Mouse (Mus musculus) cerebellum, adult 18-20 months (tissue): ENCODE measurements around the gene Rassf1.
A peak's percentile ranks its signal among the peaks of the same experiment; 100 is the strongest.

ENCODE experiments used
- DNase-seq, 2 experiments: peaks; one replicate each; pipeline ENCODE4 v3.0.0; 2021

The Rassf1 gene

DNA sequence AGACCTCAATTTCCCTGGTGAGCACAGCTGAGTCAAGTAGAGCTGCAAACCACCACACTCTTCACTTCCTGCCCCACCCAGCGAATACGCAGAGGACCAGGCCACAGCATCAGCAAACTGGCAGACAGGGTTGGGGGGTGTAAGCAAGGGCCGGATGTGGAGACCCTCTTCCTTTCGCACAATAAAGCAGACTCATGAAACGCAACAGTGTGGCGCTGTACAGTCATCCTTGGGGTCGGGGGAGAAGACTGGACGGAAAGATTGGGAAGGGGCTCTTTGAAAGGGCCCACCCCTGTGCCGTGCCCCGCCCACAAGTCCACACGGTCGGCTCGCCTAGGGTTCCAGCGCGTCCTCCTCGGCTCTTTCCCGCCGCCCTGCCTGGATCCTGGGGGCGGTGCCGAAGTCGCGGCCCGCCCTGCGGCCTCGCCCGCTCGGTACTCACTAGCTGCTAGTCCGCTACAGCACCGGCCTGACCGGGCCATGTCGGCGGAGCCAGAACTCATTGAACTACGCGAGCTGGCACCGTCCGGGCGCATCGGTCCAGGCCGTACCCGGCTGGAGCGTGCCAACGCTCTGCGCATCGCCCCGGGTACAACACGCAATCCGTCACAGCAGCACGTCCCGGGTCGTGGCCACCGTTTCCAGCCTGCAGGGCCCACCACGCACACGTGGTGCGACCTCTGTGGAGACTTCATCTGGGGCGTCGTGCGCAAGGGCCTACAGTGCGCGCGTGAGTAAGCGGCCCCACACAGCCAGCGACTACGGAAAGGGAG, at the start of gene Rassf1:
Gene Rassf1, plus strand, starts transcription at position 439 of the 773 bp plus-strand sequence.
- peak; percentile 41 to 52 for DNase-seq

DNA sequence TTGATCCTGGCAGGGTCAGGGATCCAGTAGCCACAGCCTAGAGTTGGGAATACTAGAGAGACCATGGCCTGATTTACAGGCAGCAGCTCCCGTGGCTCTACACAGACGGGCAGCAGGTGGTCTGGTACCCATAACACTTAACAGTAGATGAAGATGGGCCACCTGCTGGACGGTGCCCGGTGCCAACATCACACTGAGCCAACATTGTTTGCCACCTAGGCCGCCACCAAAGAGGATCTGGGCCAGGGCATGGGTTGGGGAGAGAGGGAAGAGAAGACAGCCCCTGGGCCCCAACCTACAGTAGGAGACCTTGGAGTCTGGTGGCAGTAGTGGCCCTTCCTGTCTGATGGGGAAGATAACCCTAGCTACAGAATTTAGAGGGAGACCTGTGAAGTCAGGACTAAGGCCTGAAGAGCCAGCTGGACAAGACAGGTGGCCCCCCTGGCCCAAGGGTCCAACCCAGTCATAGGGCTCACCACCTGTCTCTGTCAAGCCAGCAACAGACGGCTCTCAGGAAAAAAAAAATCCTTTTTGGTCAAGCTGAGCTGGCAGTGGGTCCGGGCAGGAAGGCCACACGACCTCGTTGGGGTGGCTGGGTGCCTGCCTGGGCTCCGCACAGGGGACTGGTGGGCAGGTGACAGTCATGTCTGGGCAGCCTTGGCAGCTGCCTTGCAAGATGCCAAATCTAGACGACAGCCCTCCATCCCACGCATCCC, 49.1 kb upstream of the Rassf1 start:
- DNase-seq = peak; percentile 76 to 81

DNA sequence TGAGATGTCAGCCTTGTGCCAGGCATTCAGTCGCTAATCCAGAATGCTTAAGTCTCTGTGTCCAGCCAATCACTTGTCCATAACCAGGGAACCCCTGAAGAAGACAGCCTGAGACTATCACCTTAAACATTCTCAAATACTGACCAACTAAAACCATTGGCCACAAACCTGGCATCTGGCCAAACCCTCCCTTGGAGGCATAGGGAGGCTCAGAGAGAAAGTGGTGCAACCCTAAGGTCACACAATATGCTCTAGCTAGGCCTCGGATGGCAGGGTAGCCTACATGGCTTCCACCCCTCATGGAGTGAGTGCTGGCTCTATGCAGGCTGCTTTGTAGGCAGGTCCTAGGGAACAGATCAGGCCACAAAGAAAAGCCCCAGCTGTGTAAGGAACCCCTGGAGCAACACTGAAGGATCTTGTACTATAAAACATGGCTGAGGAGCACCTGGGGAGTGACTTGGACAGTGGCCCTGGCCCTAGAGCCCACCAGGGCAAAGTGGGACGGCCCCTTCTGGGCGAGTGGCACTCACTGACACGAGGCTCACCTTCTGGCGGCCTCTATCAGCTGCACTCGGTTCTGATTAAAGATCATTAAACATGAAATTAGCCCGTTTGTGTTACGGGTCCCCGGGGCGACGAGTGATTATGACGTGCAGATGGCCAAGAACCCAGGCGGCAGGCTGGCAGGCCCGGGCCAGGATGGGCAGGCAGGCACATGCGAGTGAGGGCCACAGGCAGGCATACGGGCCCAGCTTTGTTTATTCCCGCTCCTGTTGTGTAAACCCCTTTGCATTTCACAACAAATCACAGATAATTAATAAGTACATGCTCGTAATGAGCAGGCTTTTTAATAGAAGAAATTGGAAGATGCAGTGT, 46.5 kb upstream of the Rassf1 start:
- peak; percentile 45 to 46 for DNase-seq

DNA sequence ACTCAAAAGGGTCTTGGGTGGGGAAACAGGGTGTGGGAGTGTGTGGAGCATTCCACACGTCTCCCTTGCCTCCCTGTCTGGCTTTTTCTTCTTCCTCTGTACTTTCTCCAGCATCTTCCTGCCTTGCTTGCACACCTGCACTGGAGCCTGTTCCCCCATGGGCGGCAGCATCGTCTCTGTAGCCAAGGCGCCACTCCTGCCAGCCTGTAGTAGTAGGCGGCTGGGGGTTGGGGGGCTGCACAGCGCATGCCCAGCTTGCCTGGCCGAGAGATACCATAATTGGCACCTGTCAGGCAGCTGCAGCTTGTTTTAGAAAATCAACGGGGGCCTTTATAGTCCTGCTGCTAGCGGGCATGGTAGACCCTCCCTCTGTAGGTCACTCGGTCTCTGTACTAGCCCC, 43.1 kb upstream of the Rassf1 start:
- no peak for DNase-seq

DNA sequence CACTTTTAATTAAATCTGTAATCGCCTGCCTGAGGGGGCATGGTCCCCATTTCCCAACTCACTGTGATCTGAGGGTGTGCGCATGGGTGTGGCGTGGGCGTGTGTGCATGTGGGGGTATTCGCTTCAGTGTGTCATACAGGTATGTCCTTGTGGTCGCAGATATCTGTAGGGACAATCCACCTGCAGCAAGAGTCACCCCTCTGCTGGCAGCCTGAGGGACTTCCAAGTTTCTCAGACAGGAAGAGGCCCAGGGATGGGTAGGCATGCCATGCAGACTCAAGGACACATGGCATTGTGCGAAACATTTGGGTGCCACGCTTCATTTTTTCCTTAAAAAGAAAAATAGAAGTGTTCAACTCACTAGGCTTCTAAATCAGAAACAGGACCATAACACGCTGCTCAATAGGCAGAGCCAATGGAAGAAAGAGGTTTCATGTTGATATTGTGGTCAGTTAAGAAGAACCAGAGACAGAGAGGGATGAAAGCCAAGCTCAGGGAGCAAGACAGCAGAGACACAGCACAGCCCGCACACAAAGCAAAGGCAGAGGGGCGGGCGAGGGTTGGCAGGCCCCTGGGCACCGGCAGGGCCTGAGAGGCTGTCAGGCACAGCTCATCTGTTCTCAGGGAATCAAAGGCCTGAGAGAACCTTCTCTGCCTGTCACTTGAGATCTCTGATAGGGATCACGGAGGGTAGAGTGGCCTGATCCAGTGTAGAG, 40.8 kb upstream of the Rassf1 start:
- DNase-seq = no peak

DNA sequence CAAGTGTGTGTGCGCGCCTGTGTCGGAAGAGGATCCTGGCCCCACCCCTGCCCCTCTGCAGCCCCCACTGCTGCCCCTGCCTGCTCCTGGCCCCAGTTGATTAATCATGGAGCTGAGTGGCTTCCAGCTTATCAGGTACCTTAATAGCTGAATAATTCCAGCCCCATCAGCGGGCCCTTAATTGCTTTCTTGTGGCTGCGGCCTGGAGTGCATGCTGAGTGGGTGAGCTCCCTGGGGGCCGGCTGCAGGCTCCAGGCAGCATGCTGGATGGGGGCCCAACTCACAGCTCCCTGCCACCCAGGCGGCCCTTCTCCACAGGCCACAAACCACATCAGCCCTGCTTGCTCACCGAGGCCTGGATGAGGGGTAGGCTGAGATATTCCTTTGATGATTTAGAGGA, 39.9 kb upstream of the Rassf1 start:
- no peak for DNase-seq

DNA sequence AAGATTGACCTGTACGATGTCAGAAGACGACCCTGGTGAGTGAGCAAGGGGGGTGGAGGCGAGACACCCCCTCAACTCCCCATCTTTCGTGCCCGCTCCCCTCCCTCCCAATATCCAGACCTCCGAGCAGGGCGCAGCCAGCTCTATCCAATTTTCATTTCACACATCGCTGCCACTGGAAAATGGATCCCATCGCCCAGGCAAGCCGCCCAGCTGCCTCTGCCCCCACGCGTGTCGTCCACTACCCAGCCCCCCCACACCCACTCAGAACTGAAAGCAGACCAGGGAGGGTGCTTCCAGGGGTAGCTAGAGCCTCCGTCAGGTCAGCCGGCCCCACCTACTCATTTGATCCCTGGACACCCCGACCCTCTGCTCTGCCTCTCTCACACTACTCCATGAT, 39.0 kb upstream of the Rassf1 start:
- DNase-seq = no peak

DNA sequence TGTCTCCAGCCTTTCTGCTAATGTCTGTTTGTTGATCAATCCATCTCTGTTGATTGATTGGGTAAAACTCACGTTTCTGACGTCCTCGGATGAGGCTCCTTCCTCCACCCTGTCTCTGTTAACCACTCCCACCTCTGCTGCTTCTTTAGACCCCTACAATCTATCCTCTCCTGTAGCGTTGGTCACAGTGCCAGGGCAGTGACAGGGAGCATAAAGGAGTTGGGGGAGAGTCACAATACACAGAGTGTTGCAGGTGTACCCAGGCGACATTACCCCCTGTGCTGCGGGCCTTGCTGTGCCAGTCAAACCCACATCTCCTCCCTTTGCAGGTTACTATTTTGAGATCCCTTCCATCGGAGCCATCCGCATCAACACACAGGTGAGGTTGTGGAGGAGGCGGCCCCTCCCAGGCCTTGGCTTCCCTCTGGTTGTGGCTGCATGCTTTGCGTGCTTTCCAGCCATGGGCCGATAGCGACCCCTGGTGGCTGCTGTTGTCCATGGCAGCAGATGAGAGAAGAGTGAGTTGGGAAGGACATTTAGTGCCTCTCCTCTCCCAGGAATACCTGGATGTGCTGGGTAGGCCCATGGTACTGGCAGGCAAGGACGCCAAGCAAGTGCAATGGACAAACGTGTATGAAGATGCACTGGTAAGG, 36.9 kb upstream of the Rassf1 start:
- peak; percentile 88 to 94 for DNase-seq

DNA sequence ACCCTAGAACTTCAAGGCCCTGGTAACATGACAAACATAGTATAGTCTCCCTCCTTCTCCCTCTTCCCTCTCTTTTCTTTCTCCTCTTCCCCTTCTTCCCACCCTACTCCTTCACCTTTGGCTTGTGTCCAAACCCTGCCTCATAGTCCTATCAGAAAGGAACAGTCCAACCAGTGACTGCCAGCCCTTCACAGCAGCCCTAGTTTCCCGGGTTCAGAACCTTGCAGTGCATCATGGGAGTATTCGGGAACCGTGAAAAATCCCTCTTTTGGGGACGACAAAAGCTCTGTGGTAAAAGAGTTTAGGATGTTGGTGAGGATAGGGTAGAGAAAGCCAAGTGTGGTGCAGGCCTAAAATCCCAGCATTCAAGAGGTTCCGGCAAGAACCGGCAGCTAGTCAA, 31.0 kb upstream of the Rassf1 start:
- no peak for DNase-seq

DNA sequence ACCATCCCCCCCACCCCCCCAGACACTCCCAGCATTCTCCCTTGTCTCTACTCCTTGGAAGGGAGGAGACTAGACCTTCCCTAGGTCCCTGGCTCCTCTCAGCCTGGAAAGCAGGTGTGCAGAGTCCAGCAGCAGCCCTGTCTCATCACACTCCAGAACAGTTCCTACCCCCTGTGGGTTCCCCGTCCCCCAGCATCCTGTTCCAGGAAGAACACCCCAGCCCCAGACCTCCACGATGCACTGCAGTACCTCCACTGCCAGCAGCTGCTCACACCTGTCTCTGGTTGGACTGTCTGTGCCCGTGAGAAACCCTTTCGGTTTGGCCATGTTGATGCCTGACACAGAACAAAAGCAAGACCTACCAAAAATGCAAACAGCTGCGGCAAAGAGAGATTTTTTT, 30.2 kb upstream of the Rassf1 start:
- DNase-seq = no peak

DNA sequence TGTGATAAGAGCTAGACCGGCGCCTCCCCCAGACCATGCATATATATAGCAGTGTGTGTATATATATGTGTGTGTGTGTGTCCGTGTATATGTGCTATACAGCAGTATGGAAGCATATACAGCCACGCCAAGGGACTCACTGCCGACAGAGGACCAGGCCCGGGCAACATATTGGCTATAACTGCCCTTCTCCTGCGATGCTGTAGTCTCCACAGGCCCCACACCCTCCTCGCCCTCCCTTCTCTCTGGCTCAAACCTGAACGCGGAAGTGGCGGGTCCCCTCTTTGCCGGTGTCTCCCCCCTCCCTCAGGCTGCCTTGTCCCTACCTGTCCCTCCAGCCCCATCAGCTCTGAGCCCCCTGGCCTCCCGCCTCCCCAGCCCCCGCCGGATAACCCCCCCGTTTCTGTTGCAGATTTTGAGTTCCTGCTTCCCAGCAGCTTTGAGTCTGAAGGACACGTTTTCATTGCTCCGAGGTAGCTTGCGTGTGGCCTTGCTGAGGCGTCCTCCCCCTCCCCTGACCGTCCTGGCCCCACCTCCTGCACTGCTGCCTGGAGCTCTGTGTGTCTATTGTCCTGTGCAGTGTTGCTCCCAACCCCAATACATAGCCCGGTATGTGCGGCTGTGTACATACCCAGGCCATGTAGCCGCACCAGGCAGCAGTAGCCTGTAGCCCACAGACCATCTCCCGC, 29.5 kb upstream of the Rassf1 start:
- DNase-seq = no peak

DNA sequence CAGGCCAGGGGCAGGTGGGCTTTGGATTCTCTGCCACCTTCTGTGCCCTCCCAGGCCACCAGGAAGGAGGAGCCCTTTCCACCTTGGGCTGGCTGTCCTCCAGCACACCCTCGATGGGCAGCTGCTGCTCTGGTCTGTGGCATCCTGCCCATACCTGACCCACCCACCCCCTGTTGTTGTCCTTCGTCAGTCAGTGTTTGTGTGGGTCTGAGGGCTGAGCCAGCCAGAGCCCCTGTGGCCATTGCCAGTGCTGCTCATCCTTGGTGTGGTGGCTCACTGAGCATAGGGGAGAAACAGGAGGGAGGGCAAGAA, 29.0 kb upstream of the Rassf1 start:
- no peak for DNase-seq

DNA sequence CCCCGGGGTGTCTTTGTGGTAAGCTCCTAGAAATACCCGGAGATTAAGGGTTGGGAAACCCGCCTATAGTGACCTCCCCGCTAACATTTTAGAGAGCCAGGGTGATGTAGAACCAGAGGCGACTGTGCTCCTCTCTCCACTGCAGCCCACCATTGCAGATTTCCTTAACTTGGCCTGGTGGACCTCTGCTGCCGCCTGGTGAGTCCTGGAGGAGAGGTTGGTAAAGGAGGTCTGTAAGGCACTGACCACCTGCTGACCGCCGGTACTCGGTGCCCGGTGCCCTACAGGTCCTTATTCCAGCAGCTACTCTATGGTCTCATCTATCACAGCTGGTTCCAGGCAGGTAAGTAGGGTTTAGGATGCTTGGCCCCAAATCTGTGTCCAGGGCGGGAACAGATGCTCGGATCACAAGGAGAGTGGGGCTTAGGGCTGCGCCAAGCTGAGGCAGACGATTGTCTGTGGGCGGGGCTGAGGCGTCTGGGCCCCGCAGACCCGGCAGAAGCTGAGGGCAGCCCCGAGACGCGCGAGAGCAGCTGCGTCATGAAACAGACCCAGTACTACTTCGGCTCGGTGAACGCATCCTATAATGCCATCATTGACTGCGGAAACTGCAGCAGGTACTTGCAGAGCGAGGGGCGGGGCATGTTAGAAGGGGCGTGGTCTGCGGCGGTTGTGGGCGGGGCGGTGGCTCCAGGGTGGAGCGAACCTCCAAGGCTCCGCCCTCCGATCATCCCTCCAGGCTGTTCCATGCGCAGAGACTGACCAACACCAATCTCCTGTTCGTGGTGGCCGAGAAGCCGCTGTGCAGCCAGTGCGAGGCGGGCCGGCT, 24.9 kb upstream of the Rassf1 start:
- no peak for DNase-seq

DNA sequence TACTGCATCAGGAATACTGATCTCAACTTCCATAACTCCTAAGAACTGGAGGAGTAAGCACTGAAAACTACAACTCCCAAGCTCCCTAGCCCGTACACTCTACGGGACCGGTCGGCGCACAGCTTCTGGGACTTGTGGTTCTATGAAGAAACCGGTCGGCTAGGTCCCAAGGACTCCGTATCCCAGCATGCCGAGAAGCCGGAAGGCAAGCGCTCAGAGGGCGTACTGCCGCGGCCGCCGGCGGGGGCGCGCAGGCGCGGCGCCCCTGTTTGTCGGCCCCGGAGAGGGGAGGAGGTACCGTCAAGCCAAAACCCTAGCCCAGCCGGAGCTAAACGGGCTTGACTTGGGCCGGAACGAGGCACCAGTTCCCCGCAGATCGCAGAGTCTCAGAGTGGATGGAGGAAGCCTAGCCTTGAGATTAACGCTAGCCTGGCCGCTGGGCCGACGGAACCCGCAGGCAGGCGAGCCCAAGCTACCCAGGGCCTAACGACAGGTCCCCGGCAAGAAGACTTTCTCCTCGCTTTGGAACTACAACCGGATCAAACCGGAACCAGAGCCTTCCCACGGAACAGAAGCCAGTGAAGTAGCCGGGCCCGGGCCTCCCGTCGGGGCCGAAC, 17.5 kb upstream of the Rassf1 start, which contains the start of gene Tmem115:
Gene Tmem115, plus strand, starts transcription at position 155 of the 617 bp plus-strand sequence.
- peak; percentile 90 to 97 for DNase-seq

DNA sequence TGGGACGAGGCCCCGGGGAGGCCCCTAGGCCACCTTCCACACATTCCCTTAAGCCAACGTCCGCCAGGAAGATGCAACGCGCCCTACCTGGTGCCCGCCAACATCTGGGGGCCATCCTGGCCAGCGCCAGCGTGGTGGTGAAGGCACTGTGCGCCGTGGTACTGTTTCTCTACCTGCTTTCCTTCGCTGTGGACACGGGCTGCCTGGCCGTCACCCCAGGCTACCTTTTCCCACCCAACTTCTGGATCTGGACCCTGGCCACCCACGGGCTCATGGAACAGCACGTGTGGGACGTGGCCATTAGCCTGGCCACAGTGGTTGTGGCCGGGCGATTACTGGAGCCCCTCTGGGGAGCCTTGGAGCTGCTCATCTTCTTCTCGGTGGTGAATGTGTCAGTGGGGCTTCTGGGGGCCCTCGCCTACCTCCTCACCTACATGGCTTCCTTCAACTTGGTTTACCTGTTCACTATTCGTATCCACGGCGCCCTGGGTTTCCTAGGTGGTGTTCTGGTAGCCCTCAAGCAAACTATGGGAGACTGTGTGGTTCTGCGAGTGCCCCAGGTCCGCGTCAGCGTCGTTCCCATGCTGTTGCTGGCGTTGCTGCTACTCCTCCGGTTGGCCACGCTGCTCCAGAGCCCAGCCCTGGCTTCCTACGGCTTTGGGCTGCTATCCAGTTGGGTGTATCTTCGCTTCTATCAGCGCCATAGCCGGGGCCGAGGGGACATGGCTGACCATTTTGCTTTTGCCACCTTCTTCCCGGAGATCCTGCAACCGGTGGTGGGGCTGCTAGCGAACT, 16.8 kb upstream of the Rassf1 start:
- DNase-seq = peak in 1 of 2 experiments; percentile 44

DNA sequence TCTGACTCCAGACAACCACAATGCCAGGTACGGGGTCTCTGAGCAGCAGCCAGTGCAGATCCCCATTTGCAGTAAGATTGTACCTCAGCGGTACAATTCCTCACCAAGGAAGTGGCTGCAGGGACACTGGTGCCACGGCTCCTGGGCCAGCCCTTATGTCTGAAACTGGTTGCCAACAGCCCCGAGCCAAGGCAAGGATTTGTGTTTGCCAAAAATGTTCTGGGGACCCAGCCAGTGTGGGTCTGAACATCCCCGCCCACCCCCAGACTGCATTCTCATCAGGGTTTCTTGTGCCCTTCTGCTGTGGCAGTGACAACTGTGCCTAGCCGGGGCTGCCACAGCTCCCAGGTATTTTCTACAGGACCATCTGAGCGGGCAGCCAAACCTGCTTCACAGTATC, 13.1 kb upstream of the Rassf1 start:
- no peak for DNase-seq

DNA sequence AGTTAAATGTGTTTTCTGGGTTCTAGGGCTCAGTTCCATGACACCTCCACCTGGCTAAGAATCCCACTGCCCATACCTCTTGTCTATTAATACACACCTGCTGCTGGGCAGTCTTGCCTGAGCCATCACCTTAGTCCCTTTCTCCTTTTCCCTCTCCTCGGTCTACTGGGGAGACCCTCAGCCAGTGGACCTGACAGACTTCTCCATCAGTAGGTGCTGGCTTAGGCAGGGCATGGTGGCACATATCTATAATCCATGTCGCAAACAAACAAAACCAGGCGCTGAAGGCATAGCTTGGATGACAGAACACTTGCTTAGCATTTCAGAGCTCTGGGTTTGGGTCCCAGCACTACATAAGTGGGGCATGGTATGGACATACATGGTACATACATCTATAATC, 12.6 kb upstream of the Rassf1 start:
- DNase-seq = no peak

DNA sequence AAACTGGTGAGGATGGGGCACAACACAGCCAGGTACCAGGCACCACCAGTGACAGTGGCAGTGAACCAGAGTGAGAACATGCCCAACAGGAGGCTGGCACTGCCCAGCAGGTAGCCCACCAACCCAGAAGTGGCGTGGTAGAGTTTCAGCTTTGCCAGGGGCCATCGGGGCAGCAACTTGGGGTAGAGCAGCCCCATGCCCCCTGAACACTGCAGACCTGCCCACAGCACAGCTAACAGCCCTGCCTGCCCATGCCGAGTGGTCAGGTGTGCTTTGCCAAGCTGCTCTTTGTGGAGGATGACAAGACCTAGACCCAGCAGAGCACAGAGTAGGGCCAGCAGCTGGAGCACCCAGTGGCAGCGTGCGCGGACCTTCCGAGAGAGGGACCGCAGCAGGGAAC, 11.4 kb upstream of the Rassf1 start:
- no peak for DNase-seq

DNA sequence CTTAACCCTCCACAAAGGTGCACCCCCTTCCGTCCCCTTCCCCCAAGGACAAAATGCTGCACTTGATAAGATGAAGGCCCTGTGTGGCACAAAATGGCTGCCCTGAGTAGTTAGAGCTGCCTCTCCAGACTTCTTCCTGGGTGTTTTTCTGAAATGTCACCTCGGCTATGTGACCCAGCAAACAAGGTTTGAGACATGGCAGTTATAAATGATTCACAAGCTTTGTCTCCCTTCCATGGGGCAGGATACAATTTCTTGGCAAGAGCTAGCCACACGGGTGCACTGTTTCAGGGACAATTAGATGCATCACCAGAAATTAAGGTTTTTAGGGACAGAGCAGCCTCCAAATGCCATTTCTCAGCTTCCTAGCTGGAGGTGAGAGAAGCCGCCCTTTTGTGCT, 10.9 kb upstream of the Rassf1 start:
- DNase-seq = no peak
